Mouse (Mus musculus) adrenal gland, postnatal 25 days (tissue): ENCODE data around the gene Serpinb13. TPM values are rescaled to one million over a fixed set of nuclear protein-coding genes. Genes with fewer than 3 reads are reported as not detected.
"Not testable (repeated sequence)": the region's sequence is repeated elsewhere in the genome, so short reads cannot be mapped to it uniquely, and the experiment has no call there.

ENCODE experiments used
- DNase-seq: peaks from one replicate; pipeline ENCODE4 v3.0.0; 2021; ENCODE audit warnings: mixed read lengths
- long read RNA-seq: library from polyadenylated mRNA; stranded (forward); transcript quantifications from one replicate; pipeline ENCODE4 v2.0.0, GENCODE M21; 2021
- total RNA-seq: library from RNA; stranded (reverse); gene quantifications from 2 replicates; pipeline ENCODE4 v1.2.3, GENCODE M21; 2021

The Serpinb13 gene
- total RNA-seq, result not detected in 2 replicates
- long read RNA-seq, result 0 reads

DNA sequence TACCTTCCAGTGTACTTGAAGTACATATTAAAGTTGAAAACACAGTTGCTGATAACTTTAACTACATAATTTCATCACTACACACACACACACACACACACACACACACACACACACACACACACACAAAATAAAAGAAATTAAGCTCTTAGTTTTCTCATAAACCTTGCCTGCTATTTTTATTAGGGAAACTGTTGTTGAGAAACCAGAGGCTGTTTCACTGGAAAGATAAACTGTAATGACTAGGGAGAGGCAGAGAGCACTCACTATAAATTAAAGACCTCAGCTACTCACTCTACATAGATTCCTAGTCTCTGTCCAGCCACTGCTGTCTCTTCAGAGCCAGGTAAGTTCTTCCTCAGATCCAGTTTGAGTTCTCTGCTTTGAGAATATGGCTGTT is at the start of gene Serpinb13:
TSS of gene Serpinb13 (plus strand) at position 301 of the 400 bp plus-strand sequence.
- no peak for DNase-seq

DNA sequence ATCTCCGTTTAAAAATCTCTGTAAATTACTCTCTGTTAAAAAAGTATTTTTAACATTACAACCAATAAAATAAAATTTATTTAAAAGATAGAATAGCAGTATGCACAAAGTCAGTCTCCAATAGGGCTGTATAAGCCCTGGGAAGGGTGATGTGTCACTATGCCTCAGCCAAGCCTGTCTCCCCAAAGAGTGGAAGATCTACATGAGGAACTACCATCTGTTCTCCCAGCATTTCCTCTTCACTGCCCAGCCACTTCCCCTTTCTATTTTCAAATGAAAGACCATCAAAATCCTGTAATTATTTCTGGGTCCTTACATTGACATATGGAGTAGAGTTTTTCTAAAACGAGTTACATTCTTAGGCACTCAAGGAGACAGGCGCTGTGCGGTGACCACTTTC is 48.8 kb upstream of the Serpinb13 start:
- DNase-seq, result no peak

DNA sequence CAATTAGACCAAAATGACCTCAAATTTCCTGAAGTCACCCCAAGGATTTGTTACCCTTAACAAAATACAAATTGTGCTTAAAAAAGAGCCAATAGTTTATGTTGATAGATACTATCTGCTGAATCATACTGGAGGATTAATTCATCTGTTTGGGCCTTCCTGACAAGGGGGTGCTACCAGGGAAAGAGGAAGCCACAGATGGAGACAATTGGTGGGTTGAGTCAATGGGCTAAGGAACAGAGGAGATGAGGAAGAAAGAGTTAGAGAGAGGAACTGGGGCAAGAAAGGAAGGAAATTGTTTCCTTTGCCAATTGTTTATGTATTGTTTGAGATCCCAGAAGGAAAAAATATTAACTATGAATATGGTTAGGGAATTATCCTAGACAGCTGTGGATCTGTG is 47.1 kb upstream of the Serpinb13 start:
- DNase-seq, result no peak

DNA sequence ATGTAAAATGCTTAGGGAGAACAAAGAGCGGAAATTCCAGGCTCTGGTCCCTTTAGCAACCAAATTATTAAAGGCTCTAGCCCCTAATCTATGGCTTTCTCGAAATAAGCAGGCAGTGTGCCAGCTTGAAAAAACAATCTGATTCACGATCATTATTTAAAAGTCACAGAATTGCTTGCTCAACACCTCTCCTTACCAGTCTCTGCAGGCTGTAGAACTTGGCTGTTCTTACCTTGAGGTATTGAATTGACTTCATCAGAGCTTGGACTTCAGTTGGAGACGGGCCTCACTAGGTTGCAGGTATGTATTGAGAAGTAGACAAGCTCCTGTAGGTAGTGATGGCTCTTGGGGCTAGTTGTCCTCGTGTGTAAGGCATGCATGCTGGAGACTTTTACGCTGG is 46.5 kb upstream of the Serpinb13 start, which contains the start of gene Serpinb12:
TSS of gene Serpinb12 (plus strand) at position 185 of the 400 bp plus-strand sequence.
- DNase-seq, result no peak

GRCm38 (mm10) chr1:106947217-106947616 is 33.6 kb upstream of the Serpinb13 start:
- no peak for DNase-seq

- DNase-seq, result no peak
Observed at GRCm38 (mm10) chr1:106959981-106960380, 20.8 kb upstream of the Serpinb13 start.

DNA sequence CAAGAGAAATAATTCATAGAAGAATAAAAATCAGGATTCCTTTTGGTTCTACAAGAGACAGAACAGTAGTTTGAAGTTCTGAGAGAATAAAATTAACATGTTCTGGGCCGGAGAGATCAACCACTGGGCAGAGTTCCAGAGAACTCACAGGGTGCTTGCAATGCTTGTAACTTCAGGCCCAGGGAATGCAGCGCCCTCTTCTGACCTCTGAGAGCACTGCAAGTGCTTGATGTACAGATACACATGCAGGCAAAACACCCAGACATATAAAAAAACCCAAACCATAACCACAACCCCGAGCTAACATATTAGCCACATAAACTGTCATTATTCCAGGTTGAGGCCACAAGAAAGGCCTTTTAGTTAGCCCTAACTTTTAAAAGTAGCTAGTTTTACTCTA is 19.8 kb upstream of the Serpinb13 start:
- no peak for DNase-seq

GRCm38 (mm10) chr1:106983092-106983491 is 2.3 kb downstream of the Serpinb13 start:
- DNase-seq, result no peak

GRCm38 (mm10) chr1:106983865-106984264 is 3.1 kb downstream of the Serpinb13 start:
- no peak for DNase-seq

DNA sequence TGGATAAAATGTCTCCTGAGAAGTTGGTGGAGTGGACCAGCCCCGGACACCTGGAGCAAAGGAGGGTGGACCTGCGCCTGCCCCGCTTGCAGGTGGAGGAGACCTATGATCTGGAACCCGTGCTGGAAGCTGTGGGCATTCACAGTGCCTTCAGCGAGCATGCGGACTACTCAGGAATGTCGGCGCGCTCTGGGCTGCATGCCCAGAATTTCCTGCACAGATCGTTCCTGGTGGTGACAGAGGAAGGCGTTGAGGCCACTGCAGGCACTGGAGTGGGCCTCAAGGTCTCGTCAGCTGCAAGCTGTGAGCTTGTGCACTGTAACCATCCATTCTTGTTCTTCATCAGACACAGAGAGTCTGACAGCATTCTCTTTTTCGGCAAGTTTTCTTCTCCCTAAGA is 19.6 kb downstream of the Serpinb13 start:
- DNase-seq, result peak; percentile 51

DNA sequence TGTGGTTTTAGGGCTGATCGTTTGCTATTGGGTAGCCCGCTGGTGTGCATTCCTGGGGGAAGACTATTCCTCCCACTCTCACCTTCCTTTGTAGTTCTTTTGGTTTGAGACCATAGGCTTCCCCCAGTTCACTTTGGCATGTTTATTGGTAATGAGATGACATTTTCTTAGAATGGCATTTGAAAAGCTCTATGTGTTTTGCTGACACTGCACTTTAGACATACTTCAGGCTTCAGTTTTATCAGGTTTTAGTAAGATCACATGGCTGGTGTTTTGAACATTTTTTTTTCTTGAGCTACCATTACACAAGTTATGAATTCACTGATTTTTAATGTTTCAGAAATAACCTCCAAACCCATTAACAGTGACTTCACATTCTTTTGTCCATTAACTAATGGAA is 21.0 kb downstream of the Serpinb13 start:
- DNase-seq, result no peak

DNA sequence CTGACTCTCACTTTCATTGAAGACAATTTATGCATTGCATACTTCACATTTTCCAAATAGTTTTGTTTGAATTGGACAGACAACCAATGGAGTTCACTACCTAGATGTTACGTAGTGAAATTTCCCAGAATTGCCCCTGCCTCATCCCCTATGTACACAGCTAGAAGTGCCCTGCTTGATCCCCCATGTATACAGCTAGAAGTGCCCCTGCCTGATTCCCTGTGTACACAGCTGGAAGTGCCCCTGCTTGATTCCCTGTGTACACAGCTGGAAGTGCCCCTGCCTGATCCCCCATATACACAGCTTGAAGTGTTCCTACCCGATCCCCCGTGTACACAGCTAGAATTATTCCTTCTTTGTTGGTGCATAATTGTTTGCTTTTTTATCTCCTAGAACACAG is 25.5 kb downstream of the Serpinb13 start:
- DNase-seq, result no peak

DNA sequence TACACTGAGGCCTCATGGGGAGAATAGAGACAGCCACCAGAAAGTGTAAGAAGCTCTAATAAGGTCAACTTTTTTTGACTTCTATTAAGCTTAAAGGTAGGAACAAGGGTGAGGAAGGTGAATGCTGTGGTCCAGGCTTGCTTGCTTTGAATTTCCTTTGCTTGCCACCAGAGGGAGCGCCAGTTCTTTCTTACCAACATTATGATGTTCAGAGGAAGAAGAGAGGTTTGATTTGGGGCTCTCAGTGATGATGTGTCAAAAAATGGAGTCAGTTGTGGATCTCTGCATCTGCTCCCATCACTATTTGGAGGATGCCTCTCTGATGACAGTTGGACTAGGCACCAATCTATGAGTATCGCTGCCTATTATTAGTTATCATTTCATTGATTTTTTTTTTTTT is 33.7 kb downstream of the Serpinb13 start:
- DNase-seq, result peak; percentile 12

- no peak for DNase-seq
Observed at GRCm38 (mm10) chr1:107015210-107015609, 34.4 kb downstream of the Serpinb13 start.

DNA sequence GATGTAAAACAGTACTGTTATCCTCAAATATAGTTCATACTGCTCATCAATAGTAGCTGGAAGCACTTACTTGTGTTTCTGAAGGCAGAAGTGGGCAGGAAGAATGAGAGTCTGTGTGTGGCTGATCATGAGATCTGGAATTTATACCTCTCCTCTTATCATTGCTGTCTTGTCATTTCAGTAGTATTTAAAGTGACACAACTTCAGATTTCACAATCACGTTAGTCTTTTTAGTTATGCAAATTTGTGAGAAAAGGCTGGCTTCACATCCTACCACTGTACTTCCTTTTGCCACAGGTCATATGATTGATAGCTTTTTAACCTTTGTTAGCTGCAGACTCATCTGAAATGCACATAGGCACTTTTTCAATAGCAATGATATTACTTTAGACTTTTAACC is 45.1 kb downstream of the Serpinb13 start:
- DNase-seq, result no peak

- not testable (repeated sequence) for DNase-seq
Observed at GRCm38 (mm10) chr1:107034236-107034635, 53.5 kb downstream of the Serpinb13 start.

Other genes starting within 250 kb of the Serpinb13 start
- gene Kdsr, start 221.3 kb upstream of the Serpinb13 start, total RNA-seq, result 31.1 and 52.3 TPM in 2 replicates
- 110 and 111 TPM in 2 replicates for gene Vps4b, start 184.3 kb upstream of the Serpinb13 start, total RNA-seq
- gene Serpinb5, start 119.8 kb upstream of the Serpinb13 start, total RNA-seq, result not detected in 2 replicates
- not detected in 2 replicates for gene Serpinb12, start 46.5 kb upstream of the Serpinb13 start, total RNA-seq
- not detected in 2 replicates for gene Serpinb3a, start 71.3 kb downstream of the Serpinb13 start, total RNA-seq
- not detected in 2 replicates for gene Serpinb3d, start 102.5 kb downstream of the Serpinb13 start, total RNA-seq